Comparison of ENCODE assay signal across 9 mouse cellular contexts in the genomic region with DNA sequence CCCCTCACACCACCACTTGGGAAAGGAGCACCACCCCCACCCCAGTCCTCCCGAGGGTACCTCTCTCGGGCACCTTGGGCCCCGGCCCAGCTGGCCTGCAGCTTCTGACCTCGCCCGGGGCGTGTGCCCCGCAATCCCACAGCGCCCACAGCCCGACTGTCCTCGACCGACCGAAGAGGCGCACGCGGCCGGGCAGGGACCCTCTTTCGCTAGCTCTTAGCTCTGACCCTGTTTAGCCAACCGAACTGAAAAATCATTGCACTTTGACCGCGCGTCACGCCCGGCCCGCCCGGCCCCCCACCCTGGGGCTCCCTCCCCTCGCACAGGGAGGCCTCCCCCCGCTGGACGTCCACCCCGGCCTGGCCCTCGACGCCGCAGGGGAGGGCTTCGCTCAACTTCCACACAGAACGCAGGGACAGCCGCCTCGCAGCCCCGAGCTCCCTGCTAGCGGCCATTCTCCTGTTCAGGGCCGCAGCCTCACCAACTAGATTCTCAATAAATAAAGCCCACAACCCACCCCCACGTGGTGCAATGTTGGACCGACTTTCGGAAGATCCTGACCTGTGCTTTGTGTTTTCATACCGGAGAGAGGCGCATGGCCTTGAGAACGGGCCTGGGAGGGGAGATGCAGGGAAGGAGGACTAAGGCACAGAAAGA. TPM values are rescaled to one million over a fixed set of nuclear protein-coding genes. Genes with fewer than 3 reads are reported as not detected.
DNase-seq lines count a peak whose midpoint lies in the region; ATAC-seq lines count a peak whose summit lies in the region.
"Had no signal": no experiment of that assay in that cellular context is flagged by ENCODE, and none has a peak within 500 bp of the region (broad histone marks: within the 10 kb centered on the region; RNA-seq: fewer than 3 reads in every experiment).

No protein-coding gene starts in this region.

- peaks cover 68% of the 10 kb centered on the region for H3K27me3 ChIP-seq in embryonic facial prominence, embryonic 13.5 days
- H3K27me3 ChIP-seq in hindbrain, embryonic 14.5 days (ENCODE audit: control insufficient read depth, insufficient read depth, low read length) = peaks cover 57% of the 10 kb centered on the region
- H3K27me3 ChIP-seq in stomach, embryonic 14.5 days (ENCODE audit: control insufficient read depth, insufficient read depth, low read length) = peaks cover 43% of the 10 kb centered on the region; the same call in 1 of the 2 replicates

- H3K4me1 ChIP-seq in embryonic facial prominence, embryonic 13.5 days = peaks cover 66% of the 10 kb centered on the region
- H3K4me1 ChIP-seq in hindbrain, embryonic 14.5 days (replicated peaks; ENCODE audit: control insufficient read depth, insufficient read depth, low read length) = peaks cover 50% of the 10 kb centered on the region
- peaks cover 41% of the 10 kb centered on the region for H3K4me1 ChIP-seq in stomach, embryonic 14.5 days (ENCODE audit: control insufficient read depth, insufficient read depth, low read length)

- peak overlapping the region; percentile 14 for H3K27ac ChIP-seq in embryonic facial prominence, embryonic 13.5 days
- peak overlapping the region; percentile 84 for H3K27ac ChIP-seq in hindbrain, embryonic 14.5 days
- H3K27ac ChIP-seq in stomach, embryonic 14.5 days (ENCODE audit: low read length) = peak overlapping the region; percentile 66; the same call in 1 of the 2 replicates

- H3K9me3 ChIP-seq in embryonic facial prominence, embryonic 13.5 days = no peaks in the 10 kb centered on the region
- no peaks in the 10 kb centered on the region for H3K9me3 ChIP-seq in hindbrain, embryonic 14.5 days (ENCODE audit: control insufficient read depth, low read length)
- no peaks in the 10 kb centered on the region for H3K9me3 ChIP-seq in stomach, embryonic 14.5 days (ENCODE audit: control insufficient read depth, low read depth, low read length)

- peak overlapping the region; percentile 19 for H3K4me3 ChIP-seq in embryonic facial prominence, embryonic 13.5 days
- H3K4me3 ChIP-seq in hindbrain, embryonic 14.5 days (replicated peaks; ENCODE audit: low read length) = peak overlapping the region; percentile 7; the same call in 1 of the 2 replicates
- peak overlapping the region; percentile 20 for H3K4me3 ChIP-seq in stomach, embryonic 14.5 days (ENCODE audit: low read depth, low read length)
- H3K4me3 ChIP-seq: myocyte had no signal

- H3K36me3 ChIP-seq in embryonic facial prominence, embryonic 13.5 days = peaks cover 19% of the 10 kb centered on the region
- H3K36me3 ChIP-seq in hindbrain, embryonic 14.5 days (replicated peaks; ENCODE audit: control insufficient read depth, insufficient read depth) = no peaks in the 10 kb centered on the region
- H3K36me3 ChIP-seq in stomach, embryonic 14.5 days (ENCODE audit: control insufficient read depth, insufficient read depth, low read length) = peaks cover 9% of the 10 kb centered on the region; the same call in 1 of the 2 replicates

- peak overlapping the region; percentile 39 for H3K4me2 ChIP-seq in embryonic facial prominence, embryonic 13.5 days
- peak overlapping the region; percentile 39 for H3K4me2 ChIP-seq in hindbrain, embryonic 14.5 days (replicated peaks)
- peak overlapping the region; percentile 15 for H3K4me2 ChIP-seq in stomach, embryonic 14.5 days (replicated peaks; ENCODE audit: low read depth, low read length)

- peak overlapping the region; percentile 58 for H3K9ac ChIP-seq in embryonic facial prominence, embryonic 13.5 days
- peak overlapping the region; percentile 48 for H3K9ac ChIP-seq in hindbrain, embryonic 14.5 days
- H3K9ac ChIP-seq in stomach, embryonic 14.5 days (replicated peaks; ENCODE audit: low read depth, low read length) = no peak overlapping the region; the same call in 1 of the 2 replicates

- 7% methylated on average over 45 of the region's 45 CpGs for WGBS in embryonic facial prominence, embryonic 13.5 days
- WGBS in hindbrain, embryonic 14.5 days = 2% methylated on average over 42 of the region's 45 CpGs
- WGBS in stomach, embryonic 14.5 days = 12% methylated on average over 45 of the region's 45 CpGs

- DNase-seq in ovary, postnatal 36 days (ENCODE audit: low spot score) = peak; percentile 62
- DNase-seq in ovary, postnatal 10 days (ENCODE audit: low spot score) = no peak
- DNase-seq in hindbrain, embryonic 14.5 days (ENCODE audit: low spot score) = no peak
- DNase-seq in lung, postnatal 10 days = peak; percentile 53
- no peak for DNase-seq in layer of hippocampus, postnatal 14 days (ENCODE audit: low spot score in 2 of 2)
- DNase-seq in layer of hippocampus, adult 18-20 months (ENCODE audit: low spot score in 2 of 2) = no peak

- ATAC-seq in embryonic facial prominence, embryonic 13.5 days (ENCODE audit: insufficient number of reproducible peaks, insufficient read depth, low FRiP score, low TSS enrichment, low read depth) = no peak
- ATAC-seq in hindbrain, embryonic 14.5 days (ENCODE audit: low FRiP score) = no peak
- 0 out of 2 replicates have a peak, but pooled peaks have one; percentile 7 for ATAC-seq in stomach, embryonic 14.5 days (ENCODE audit: insufficient number of reproducible peaks, insufficient read depth, low FRiP score, low read depth)

RNA-seq across cellular contexts. Expression of a gene that starts 5.5 kb away (rescaled TPM):
- polyA plus RNA-seq in embryonic facial prominence, embryonic 13.5 days (2015; fragmentation: Nextera tagmentation; extraction: Ambion mirVana) = 4.8 and 4.9 TPM in 2 replicates
- polyA plus RNA-seq in hindbrain, embryonic 14.5 days (2014; fragmentation: Nextera tagmentation; extraction: Ambion mirVana) = 3.8 and 5.1 TPM in 2 replicates
- polyA plus RNA-seq in stomach, embryonic 14.5 days (2014; fragmentation: Nextera tagmentation; extraction: Ambion mirVana) = 4.6 and 5.0 TPM in 2 replicates
- 1 to 10 TPM; 3.4 to 4.2 TPM for total RNA-seq in layer of hippocampus, postnatal 14 days (2021)
- total RNA-seq in layer of hippocampus, adult 18-20 months (2021) = 1 to 10 TPM; 2.0 to 2.2 TPM
- polyA plus RNA-seq: myocyte had no signal

RNA-seq across cellular contexts. Expression of a gene that starts 16.1 kb away (rescaled TPM):
- 6.1 and 6.2 TPM in 2 replicates for polyA plus RNA-seq in embryonic facial prominence, embryonic 13.5 days (2015; fragmentation: Nextera tagmentation; extraction: Ambion mirVana)
- 0.55 and 0.71 TPM in 2 replicates for polyA plus RNA-seq in hindbrain, embryonic 14.5 days (2014; fragmentation: Nextera tagmentation; extraction: Ambion mirVana)
- polyA plus RNA-seq in stomach, embryonic 14.5 days (2014; fragmentation: Nextera tagmentation; extraction: Ambion mirVana) = 2.8 and 5.0 TPM in 2 replicates
- not detected for total RNA-seq in layer of hippocampus, postnatal 14 days (2021)
- not detected for total RNA-seq in layer of hippocampus, adult 18-20 months (2021)

RNA-seq across cellular contexts. Expression of a gene that starts 19.1 kb away (rescaled TPM):
- polyA plus RNA-seq in embryonic facial prominence, embryonic 13.5 days (2015; fragmentation: Nextera tagmentation; extraction: Ambion mirVana) = 16.3 and 16.6 TPM in 2 replicates
- polyA plus RNA-seq in hindbrain, embryonic 14.5 days (2014; fragmentation: Nextera tagmentation; extraction: Ambion mirVana) = 17.8 and 18.1 TPM in 2 replicates
- 25.1 and 25.7 TPM in 2 replicates for polyA plus RNA-seq in stomach, embryonic 14.5 days (2014; fragmentation: Nextera tagmentation; extraction: Ambion mirVana)
- 10 to 100 TPM; 84.0 to 85.6 TPM for total RNA-seq in layer of hippocampus, postnatal 14 days (2021)
- 10 to 100 TPM; 94.8 to 95.5 TPM for total RNA-seq in layer of hippocampus, adult 18-20 months (2021)

RNA-seq across cellular contexts. Expression of a gene that starts 20.6 kb away (rescaled TPM):
- 71.3 and 78.6 TPM in 2 replicates for polyA plus RNA-seq in embryonic facial prominence, embryonic 13.5 days (2015; fragmentation: Nextera tagmentation; extraction: Ambion mirVana)
- 55.2 and 62.1 TPM in 2 replicates for polyA plus RNA-seq in hindbrain, embryonic 14.5 days (2014; fragmentation: Nextera tagmentation; extraction: Ambion mirVana)
- 64.6 and 65.7 TPM in 2 replicates for polyA plus RNA-seq in stomach, embryonic 14.5 days (2014; fragmentation: Nextera tagmentation; extraction: Ambion mirVana)
- total RNA-seq in layer of hippocampus, postnatal 14 days (2021) = 10 to 100 TPM; 82.9 to 97.3 TPM
- 100 to 1,000 TPM in 1 of 2 experiments, 10 to 100 TPM in 1; 96.9 to 108 TPM for total RNA-seq in layer of hippocampus, adult 18-20 months (2021)

RNA-seq across cellular contexts. Expression of a gene that starts 44.1 kb away (rescaled TPM):
- polyA plus RNA-seq in embryonic facial prominence, embryonic 13.5 days (2015; fragmentation: Nextera tagmentation; extraction: Ambion mirVana) = 64.3 and 67.6 TPM in 2 replicates
- polyA plus RNA-seq in hindbrain, embryonic 14.5 days (2014; fragmentation: Nextera tagmentation; extraction: Ambion mirVana) = 17.4 and 20.1 TPM in 2 replicates
- 73.1 and 83.4 TPM in 2 replicates for polyA plus RNA-seq in stomach, embryonic 14.5 days (2014; fragmentation: Nextera tagmentation; extraction: Ambion mirVana)
- 10 to 100 TPM in 1 of 2 experiments, 1 to 10 TPM in 1; 9.5 to 12.5 TPM for total RNA-seq in layer of hippocampus, postnatal 14 days (2021)
- total RNA-seq in layer of hippocampus, adult 18-20 months (2021) = 10 to 100 TPM in 1 of 2 experiments, 1 to 10 TPM in 1; 6.2 to 10.0 TPM

Comparison
In these comparisons a context has a peak if more than half of its experiments do, and no peak if none do; other contexts are left out.
1. DNase-seq: peak in ovary, postnatal 36 days (single experiment) and lung, postnatal 10 days (single experiment); none in ovary, postnatal 10 days (single experiment), hindbrain, embryonic 14.5 days (single experiment), layer of hippocampus, postnatal 14 days (0 of 2) and layer of hippocampus, adult 18-20 months (0 of 2).
2. H3K27ac ChIP-seq: peak in every context shown above with its lines; median percentile 84 in hindbrain, embryonic 14.5 days; 66 in stomach, embryonic 14.5 days; 14 in embryonic facial prominence, embryonic 13.5 days.
3. Peak in every context shown above with its lines, with median percentiles within 50 percentile points of each other: H3K4me2 ChIP-seq and H3K4me3 ChIP-seq.